Mouse (Mus musculus) left cerebral cortex, postnatal 10 days (tissue): ENCODE results near the gene Jph4. TPM values are rescaled to one million over a fixed set of nuclear protein-coding genes. Genes with fewer than 3 reads are reported as not detected.

Source experiments
- DNase-seq, 2 experiments: peaks; one replicate each; pipeline ENCODE4 v3.0.0; 2021 to 2022; ENCODE audit warnings: low spot score in 2 of 2, mixed read lengths in 1 of 2; ENCODE audit errors: extremely low spot score in 1 of 2
- intact Hi-C: fragments of 180-260 bp; cut with DNase I; formaldehyde crosslinking; loops from one replicate; pipeline ENCODE4 v1.15.1; 2025
- total RNA-seq, 2 experiments: library from RNA; stranded (reverse); gene quantifications; 2 replicates each; pipeline ENCODE4 v1.2.3; 2021

The Jph4 gene
- total RNA-seq = 100 to 1,000 TPM; 368 to 375 TPM

DNA sequence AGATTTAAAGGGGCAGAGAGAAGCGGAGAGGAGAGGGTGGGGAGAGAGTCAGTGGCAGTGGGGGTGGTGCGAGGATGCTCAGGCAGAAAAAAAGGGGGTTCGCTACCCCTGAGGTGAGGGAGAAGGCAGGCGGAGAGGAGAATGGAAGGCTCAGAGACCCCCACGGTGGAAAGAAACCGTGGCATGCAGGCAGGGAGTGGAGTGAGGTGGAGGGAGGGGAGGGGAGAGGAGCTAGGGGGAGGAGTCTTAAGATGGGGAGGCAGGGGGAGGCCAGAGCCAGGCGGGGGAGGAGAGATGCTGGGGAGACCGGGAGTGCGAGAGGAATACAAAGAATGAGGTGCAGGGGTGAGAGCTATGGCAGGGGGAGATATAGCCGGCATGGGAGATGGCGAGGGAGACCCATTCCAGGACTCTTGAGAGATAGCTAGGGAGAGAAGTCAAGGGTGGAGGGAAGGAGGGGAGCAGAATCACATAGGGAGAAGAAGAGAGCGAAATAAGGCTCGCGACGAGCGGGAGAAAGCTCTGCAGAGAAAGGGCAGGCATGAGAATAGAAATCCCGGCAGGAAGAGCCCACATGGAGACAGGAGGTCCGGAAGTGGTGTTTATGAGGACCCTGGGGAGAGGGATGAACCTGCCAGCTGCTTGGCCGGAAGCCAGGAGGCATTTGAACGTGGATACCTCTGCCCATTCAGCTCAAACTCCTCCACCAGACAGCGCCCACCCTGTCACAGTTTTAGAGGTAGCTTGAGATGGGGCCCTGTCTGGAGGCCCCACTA is at the start of gene Jph4:
Jph4 (minus strand) TSS at position 511 of the 776 bp plus-strand sequence.
- peak in 1 of 2 experiments; percentile 79 for DNase-seq
- intact Hi-C loops = no loop called here

DNA sequence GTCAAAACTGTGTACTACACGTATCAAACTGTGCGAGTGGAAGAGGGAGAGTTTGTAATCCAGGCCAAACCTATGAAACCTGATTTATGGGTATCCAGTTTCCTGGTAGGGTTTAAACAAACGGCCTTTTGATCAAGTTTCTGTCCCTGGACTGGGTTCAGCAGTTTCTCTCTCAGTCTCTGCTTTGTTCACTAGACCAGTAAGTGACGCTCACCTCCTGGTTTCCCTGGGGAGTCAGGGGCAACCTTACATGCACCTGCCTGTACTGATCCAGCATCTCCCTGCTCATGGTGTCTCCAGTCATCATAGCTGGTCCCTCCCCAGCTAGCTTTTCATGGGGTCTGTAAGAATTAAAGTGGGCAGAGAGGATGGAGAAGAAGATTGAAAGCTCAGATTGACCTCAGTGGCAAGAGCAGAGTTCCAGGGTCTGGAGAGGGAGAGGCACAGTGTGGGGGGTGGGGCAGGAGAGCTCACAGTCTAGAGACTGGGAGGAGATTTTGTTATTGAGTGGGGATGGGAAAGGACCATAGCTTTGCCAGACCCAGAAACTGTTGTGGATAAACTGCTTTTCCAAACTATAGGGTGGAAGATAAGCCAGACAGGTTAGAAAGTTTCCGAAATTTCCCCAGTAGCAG is 47.6 kb upstream of the Jph4 start:
- no peak for DNase-seq
- intact Hi-C loops = no loop called here

GRCm38 (mm10) chr14:55162168-55162567 is 45.4 kb upstream of the Jph4 start:
- intact Hi-C loops = no loop called here
- no peak for DNase-seq

DNA sequence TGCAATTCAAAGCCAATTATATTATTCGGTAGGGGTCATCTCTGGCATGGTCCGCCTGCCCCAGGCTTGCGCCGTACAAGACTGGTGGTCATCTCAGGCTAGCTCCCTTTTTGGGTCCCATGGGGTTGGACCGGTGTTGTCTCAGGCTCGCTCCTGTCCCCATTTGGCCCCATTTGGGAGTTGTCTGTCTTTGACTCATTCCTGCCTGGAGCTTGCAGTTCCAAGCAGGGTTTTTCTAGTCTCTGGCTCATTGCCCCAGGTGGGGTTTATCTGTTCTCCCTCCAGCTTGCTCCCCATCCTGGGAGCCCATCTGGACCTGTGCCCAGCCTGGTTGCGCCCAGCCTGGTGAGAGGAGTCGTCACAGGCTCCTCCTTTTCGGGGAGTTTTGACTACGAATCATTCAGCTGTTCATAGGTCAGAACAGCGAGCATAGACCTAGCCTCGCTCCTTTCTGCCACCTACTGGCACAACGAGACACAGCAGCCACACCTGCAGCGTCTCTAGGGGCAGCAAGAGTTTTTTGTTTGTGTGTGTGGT is 44.4 kb upstream of the Jph4 start:
- intact Hi-C loops = no loop called here
- DNase-seq = peak; percentile 56 to 80

DNA sequence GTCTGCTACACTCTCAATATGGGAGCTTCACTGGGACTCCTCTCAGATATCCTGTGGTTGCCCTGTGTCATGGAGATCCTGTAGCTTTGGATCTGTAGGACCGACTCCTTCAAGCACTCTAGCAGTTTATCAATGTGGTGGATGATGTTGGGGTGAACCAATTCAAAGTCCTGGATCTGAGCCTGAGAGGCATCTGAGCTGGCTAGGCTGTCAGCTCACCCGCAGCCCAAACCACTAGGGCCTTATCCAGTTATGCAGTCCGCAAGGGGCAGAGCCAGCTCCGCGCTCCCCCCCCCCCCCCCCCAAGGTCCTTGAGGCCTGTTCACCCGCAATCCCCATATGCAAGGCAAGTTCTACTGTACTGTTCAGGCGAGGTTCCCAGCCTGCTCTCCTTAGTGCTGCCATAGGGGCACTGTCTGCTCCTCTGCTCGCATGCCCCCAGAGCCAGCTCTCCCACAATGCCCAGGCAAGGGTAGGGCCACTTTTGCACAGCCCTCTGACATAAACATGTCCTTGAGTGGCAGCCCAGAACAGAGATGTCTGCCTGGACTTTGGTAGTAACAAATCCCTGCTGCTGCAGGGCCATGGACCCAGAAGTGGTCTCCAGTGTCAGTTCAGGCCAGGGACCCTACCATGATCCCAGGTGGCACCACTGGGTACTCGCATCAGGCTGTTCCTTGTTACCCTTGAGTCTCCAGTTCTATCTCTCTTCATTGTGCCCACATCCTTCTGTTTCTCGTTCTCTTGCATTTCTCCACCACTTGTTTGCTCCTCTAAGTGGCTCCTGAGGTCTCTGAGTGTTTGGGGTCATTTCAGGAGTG is 43.7 kb upstream of the Jph4 start:
- no peak for DNase-seq
- intact Hi-C loops = no loop called here

DNA sequence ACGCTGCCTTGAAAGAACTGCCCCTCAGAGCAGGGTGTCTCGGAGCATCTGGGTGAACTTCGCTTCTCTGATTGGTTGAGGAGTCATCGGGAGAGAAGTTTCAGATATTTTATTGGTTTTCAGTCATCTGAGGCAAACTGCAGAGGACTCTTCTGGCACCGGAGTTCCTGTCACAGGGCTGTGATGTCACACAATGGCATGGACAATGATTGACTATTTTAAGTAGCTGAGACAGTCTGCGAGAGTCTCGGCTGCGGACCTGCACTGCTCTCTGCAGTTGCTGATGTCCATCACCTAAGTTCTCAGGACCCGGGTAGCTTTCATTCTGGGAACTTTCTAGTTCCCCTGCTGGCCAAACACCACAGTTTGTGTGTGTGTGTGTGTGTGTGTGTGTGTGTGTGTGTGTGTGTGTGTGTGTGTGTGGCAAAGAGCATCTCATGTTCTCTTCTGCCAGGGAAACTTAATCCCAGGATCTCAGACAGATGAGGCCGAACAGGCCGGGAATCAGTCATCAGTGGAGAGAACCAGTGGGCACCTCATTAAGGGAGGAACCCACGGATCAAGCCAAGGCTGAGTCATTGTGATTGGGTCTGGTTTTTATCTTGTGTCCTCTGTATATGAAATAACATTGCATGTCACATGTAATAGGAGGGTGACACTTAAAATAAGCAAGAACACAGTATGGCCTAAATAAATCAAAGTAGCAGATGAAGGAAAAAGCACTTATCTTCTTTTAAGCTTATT is 40.8 kb upstream of the Jph4 start:
- DNase-seq = no peak
- intact Hi-C loops = loop anchor here (10.0 kb wide), 1 partner anchor 337 kb away; the partner anchor contains the start of gene Carmil3

DNA sequence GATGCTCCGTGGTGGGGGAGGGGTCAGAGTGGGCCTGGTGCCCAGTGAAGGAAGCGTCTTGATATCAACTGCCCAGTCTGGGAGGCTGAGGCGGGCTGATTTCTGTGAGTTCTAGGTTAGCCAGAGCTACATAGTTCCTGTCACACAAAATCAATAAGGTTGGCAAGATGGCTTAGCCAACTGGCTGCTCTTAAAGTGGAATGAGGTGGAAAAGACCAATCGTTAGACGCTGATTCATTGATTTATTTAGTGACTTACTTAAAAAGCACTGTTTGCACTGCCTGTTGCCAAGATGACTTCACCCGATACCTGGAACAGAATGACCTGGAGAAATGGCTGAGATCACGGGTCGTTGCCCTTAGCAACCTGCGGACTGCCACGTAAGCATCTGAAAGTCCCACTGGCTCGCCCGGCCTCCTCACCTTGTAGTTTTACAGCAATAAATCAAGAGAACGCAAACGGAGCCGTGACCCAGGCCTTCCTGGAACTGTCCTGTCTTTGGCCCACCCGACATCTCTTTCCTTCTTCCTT is 36.3 kb upstream of the Jph4 start:
- intact Hi-C loops = loop anchor here (10.0 kb wide), 1 partner anchor 342 kb away; the partner anchor contains the start of gene Carmil3
- DNase-seq = no peak

GRCm38 (mm10) chr14:55152174-55152573 is 35.4 kb upstream of the Jph4 start:
- intact Hi-C loops = loop anchor here (10.0 kb wide), 1 partner anchor 343 kb away; the partner anchor contains the start of gene Carmil3
- DNase-seq = no peak

DNA sequence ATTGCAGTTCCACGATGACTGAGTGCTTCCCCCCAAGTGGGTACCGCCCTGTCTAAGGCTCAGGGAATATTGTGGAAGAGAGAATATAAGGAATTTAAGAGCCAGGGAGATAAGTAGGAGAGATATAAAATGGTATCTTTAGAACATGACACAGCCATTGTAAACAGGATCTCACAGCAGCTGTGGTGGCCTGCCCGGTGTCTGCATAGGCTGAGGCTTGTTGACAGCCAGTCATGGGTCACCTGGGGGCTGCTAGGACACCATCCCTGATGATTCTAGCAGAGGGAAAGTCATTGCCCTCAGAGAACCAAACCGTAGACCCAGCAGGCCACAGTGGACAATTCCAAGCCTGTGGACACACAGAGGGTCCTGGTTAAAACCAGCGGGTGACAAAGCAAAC is 34.2 kb upstream of the Jph4 start:
- no peak for DNase-seq
- intact Hi-C loops = loop anchor here (10.0 kb wide), 1 partner anchor 344 kb away; the partner anchor contains the start of gene Carmil3

DNA sequence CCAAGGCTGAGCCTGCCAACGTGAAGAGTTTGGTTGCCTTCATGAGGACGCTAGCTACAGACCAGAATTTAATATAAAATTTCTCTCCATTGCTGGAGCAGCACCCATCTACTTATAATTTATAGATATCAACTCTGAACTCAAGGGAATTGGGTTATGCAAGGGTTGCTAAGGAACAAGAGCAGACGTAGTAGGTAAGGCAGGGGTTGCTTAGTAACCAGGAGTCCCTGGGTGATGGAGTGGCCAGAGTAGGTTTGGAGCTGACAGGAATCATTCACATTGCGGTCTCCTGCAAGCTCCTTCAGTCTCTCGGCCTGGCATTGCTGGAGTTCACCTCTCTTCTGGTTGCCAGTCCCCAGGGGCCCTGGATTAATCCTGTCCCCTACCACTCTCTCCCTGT is 32.3 kb upstream of the Jph4 start:
- intact Hi-C loops = loop anchor here (10.0 kb wide), 1 partner anchor 406 kb away; no protein-coding TSS in a partner anchor
- no peak for DNase-seq

DNA sequence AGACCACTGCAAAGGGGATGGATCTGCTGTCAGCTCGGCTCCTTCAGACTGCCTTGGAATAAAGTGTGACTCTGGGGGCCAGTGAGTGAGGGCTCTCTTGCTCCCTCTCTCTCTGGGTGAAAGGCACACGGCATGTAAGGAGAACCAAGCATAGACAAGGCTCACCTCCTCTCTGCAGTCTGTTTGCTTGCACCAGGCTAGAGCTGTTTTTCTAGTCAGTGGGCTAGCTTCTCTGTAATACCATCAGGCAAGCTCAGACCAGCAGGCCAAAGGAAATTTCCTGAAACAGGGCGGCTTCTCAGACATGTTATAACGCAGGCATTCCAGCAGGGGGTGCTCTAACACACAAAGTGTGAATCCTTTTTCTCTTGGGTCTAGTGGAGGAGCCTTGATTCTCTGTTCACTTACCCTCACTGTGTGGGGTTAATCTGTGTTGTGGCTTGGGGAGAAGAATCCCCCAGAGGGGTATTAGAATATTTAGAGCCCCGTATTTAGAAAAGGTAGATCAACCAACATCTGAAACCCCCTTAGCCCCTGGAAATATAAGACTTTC is 31.7 kb upstream of the Jph4 start:
- DNase-seq = peak; percentile 51 to 71
- intact Hi-C loops = loop anchor here (10.0 kb wide), 1 partner anchor 406 kb away; no protein-coding TSS in a partner anchor

DNA sequence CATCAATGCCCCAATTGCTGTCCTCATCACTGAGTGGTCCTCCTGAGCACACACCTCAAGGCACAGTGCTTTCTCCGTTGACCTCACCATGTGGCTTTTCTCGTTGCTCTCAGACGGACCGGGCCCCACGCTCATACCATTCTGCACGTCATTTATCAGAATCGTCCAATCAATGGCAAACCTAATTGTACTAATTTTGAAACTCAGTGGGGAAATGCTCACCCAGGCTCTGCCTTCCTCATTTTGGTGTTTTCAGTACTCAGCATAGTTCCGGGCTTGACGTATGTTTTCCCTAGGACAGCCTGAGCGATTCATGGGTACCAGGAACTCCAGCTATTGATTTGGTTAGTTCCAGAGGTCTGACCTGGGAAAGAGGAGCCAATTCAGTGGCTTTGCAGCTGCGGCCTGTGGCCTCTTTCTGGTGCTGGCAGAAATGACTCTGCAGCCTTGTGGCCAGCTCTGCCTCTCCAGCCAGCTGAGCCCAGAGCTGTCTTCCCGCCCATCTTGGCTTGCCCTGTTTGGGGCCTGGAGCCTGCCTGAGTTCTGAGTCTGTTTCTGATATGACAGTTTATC is 30.2 kb upstream of the Jph4 start:
- intact Hi-C loops = loop anchor here (10.0 kb wide), 1 partner anchor 408 kb away; no protein-coding TSS in a partner anchor
- no peak for DNase-seq

- intact Hi-C loops = loop anchor here (10.0 kb wide), 1 partner anchor 408 kb away; no protein-coding TSS in a partner anchor
- DNase-seq = no peak
Measured at GRCm38 (mm10) chr14:55146324-55146723, 29.6 kb upstream of the Jph4 start.

GRCm38 (mm10) chr14:55139313-55139712 is 22.6 kb upstream of the Jph4 start:
- intact Hi-C loops = no loop called here
- DNase-seq = no peak

- no peak for DNase-seq
- intact Hi-C loops = no loop called here
Measured at GRCm38 (mm10) chr14:55135676-55136075, 18.9 kb upstream of the Jph4 start.

DNA sequence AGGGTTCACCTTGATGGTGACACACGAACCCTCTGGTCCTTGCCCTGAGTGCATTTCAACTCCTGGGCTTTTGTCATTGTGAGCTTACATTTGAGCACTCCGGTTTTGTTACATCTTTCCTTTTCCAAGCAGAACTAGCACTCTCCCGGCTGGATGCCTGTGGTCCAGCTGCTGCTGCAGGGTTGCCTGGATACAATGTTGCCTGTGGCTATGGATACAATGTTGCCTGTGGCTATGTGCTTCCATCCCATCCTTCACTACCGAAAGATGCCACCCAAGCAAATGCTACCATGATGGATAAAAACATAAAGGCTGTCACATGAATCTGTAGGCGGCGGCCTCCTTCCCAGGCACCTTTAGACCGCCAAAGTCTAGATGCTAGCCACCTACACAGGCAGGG is 9.8 kb upstream of the Jph4 start:
- no peak for DNase-seq
- intact Hi-C loops = no loop called here

GRCm38 (mm10) chr14:55125711-55126110 is 9.0 kb upstream of the Jph4 start:
- intact Hi-C loops = no loop called here

More at GRCm38 (mm10) chr14:55125711-55126110, 9.0 kb upstream of the Jph4 start:
- no peak for DNase-seq
